Mouse (Mus musculus) limb, embryonic 15.5 days (tissue): ENCODE measurements around the gene Olig2. TPM values are rescaled to one million over a fixed set of nuclear protein-coding genes. Genes with fewer than 3 reads are reported as not detected.
"Not testable (repeated sequence)": the region's sequence is repeated elsewhere in the genome, so short reads cannot be mapped to it uniquely, and the experiment has no call there.

ENCODE experiments used
- ATAC-seq: fragments of 200-750 bp; cut with Nextera tagmentation; 2 replicates; pipeline ENCODE4 v1.8.0; 2017; ENCODE audit warnings: low read depth, moderate TSS enrichment; ENCODE audit not compliant: insufficient number of reproducible peaks, low FRiP score, low TSS enrichment
- H3K27ac ChIP-seq: fragments of 300-500 bp; sonication (generic); 2 replicates; pipeline ENCODE4 v1.5.1; 2015; ENCODE audit warnings: moderate library complexity, mild to moderate bottlenecking, inconsistent platforms
- H3K27me3 ChIP-seq: fragments of 300-500 bp; sonication (generic); 2 replicates; pipeline ENCODE4 v1.6.1; 2015; ENCODE audit warnings: inconsistent platforms
- H3K36me3 ChIP-seq: fragments of 300-500 bp; sonication (generic); 2 replicates; pipeline ENCODE4 v1.6.1; 2015; ENCODE audit warnings: inconsistent platforms
- H3K4me1 ChIP-seq: fragments of 300-500 bp; sonication (generic); 2 replicates; pipeline ENCODE4 v1.6.1; 2015; ENCODE audit warnings: inconsistent platforms
- H3K4me2 ChIP-seq: fragments of 300-500 bp; sonication (generic); 2 replicates; pipeline ENCODE4 v1.6.1; 2015; ENCODE audit warnings: mild to moderate bottlenecking, inconsistent platforms
- H3K4me3 ChIP-seq: fragments of 300-500 bp; sonication (generic); 2 replicates; pipeline ENCODE4 v1.5.1; 2015; ENCODE audit warnings: mild to moderate bottlenecking, inconsistent platforms
- H3K9ac ChIP-seq: fragments of 300-500 bp; sonication (generic); 2 replicates; pipeline ENCODE4 v1.6.1; 2015; ENCODE audit warnings: inconsistent platforms
- H3K9me3 ChIP-seq: fragments of 300-500 bp; sonication (generic); 2 replicates; pipeline ENCODE4 v1.6.1; 2016; ENCODE audit warnings: inconsistent platforms
- WGBS: fragments of 180-500 bp; shearing (Covaris S2); methylation state at CpG from one replicate; pipeline ENCODE4 v1.1.7; 2015; 5-methylcytosine and 5-hydroxymethylcytosine counted together
- polyA plus RNA-seq: library from polyadenylated mRNA; unstranded; fragments of >200 nt; fragmentation: Nextera tagmentation; extraction: Ambion mirVana; gene quantifications from 2 replicates; pipeline ENCODE4 v1.2.1, GENCODE M21; 2015

The Olig2 gene
- polyA plus RNA-seq, 1 experiment from 2014 or later = not detected

GRCm38 (mm10) chr16:91227760-91228043 lies 2.4 kb downstream of the Olig2 start:
- Histone ChIP-seq H3K4me3 (no peak overlapping the region), H3K27ac (no peak overlapping the region), H3K9me3 (no peaks in the 10 kb centered on the region), H3K27me3 (peaks cover 99% of the 10 kb centered on the region), H3K4me2 (no peak overlapping the region), H3K36me3 (no peaks in the 10 kb centered on the region), H3K4me1 (peaks cover 48% of the 10 kb centered on the region), H3K9ac (no peak overlapping the region)
- 2% methylated on average over 6 of the region's 6 CpGs for WGBS
- no peak for ATAC-seq

GRCm38 (mm10) chr16:91228238-91229071 lies 3.2 kb downstream of the Olig2 start:
- Histone ChIP-seq H3K27me3 (peaks cover 99% of the 10 kb centered on the region), H3K9me3 (no peaks in the 10 kb centered on the region), H3K36me3 (no peaks in the 10 kb centered on the region), H3K9ac (no peak overlapping the region), H3K4me3 (no peak overlapping the region), H3K27ac (no peak overlapping the region), H3K4me1 (peaks cover 42% of the 10 kb centered on the region), H3K4me2 (no peak overlapping the region)
- ATAC-seq = no peak
- WGBS = 2% methylated on average over 30 of the region's 30 CpGs

GRCm38 (mm10) chr16:91229072-91229348 lies 3.8 kb downstream of the Olig2 start:
- Histone ChIP-seq H3K4me2 (no peak overlapping the region), H3K4me1 (peaks cover 42% of the 10 kb centered on the region), H3K27ac (no peak overlapping the region), H3K9me3 (no peaks in the 10 kb centered on the region), H3K27me3 (peaks cover 99% of the 10 kb centered on the region), H3K4me3 (no peak overlapping the region), H3K36me3 (no peaks in the 10 kb centered on the region), H3K9ac (no peak overlapping the region)
- ATAC-seq = no peak
- 6% methylated on average over 10 of the region's 10 CpGs for WGBS

- 13% methylated on average over 8 of the region's 8 CpGs for WGBS
- H3K9ac ChIP-seq = no peak overlapping the region
- H3K4me1 ChIP-seq = peaks cover 41% of the 10 kb centered on the region
- H3K27me3 ChIP-seq = peaks cover 99% of the 10 kb centered on the region
- H3K27ac ChIP-seq = no peak overlapping the region
- H3K4me3 ChIP-seq = no peak overlapping the region
- no peaks in the 10 kb centered on the region for H3K36me3 ChIP-seq
- no peak for ATAC-seq
- H3K4me2 ChIP-seq = no peak overlapping the region
- H3K9me3 ChIP-seq = no peaks in the 10 kb centered on the region
Measured at GRCm38 (mm10) chr16:91229643-91230042, 4.4 kb downstream of the Olig2 start.

GRCm38 (mm10) chr16:91231781-91232469 lies 6.7 kb downstream of the Olig2 start:
- Histone ChIP-seq H3K27me3 (peaks cover 99% of the 10 kb centered on the region), H3K4me2 (no peak overlapping the region), H3K4me3 (no peak overlapping the region), H3K4me1 (peaks cover 18% of the 10 kb centered on the region), H3K9me3 (no peaks in the 10 kb centered on the region), H3K27ac (no peak overlapping the region), H3K9ac (no peak overlapping the region), H3K36me3 (no peaks in the 10 kb centered on the region)
- WGBS = 3% methylated on average over 26 of the region's 26 CpGs
- ATAC-seq = no peak

- 2% methylated on average over 25 of the region's 25 CpGs for WGBS
- no peak for ATAC-seq
- Histone ChIP-seq H3K4me2 (no peak overlapping the region), H3K36me3 (no peaks in the 10 kb centered on the region), H3K27ac (no peak overlapping the region), H3K4me1 (peaks cover 14% of the 10 kb centered on the region), H3K27me3 (peaks cover 99% of the 10 kb centered on the region), H3K9me3 (no peaks in the 10 kb centered on the region), H3K9ac (no peak overlapping the region), H3K4me3 (no peak overlapping the region)
Measured at GRCm38 (mm10) chr16:91232470-91233240, 7.4 kb downstream of the Olig2 start.

- no peak for ATAC-seq
- Histone ChIP-seq H3K9me3 (no peaks in the 10 kb centered on the region), H3K27ac (no peak overlapping the region), H3K4me1 (peaks cover 12% of the 10 kb centered on the region), H3K36me3 (no peaks in the 10 kb centered on the region), H3K4me2 (no peak overlapping the region), H3K4me3 (no peak overlapping the region), H3K27me3 (peaks cover 99% of the 10 kb centered on the region), H3K9ac (no peak overlapping the region)
- WGBS = 19% methylated on average over 11 of the region's 11 CpGs
Measured at GRCm38 (mm10) chr16:91233241-91233944, 8.1 kb downstream of the Olig2 start.

GRCm38 (mm10) chr16:91239024-91239423 lies 13.8 kb downstream of the Olig2 start:
- no peak overlapping the region for H3K9ac ChIP-seq
- H3K27ac ChIP-seq = no peak overlapping the region
- no peaks in the 10 kb centered on the region for H3K4me1 ChIP-seq
- H3K36me3 ChIP-seq = no peaks in the 10 kb centered on the region
- no peaks in the 10 kb centered on the region for H3K9me3 ChIP-seq
- no peak for ATAC-seq
- H3K4me2 ChIP-seq = no peak overlapping the region
- 61% methylated on average over 4 of the region's 4 CpGs for WGBS
- no peak overlapping the region for H3K4me3 ChIP-seq
- H3K27me3 ChIP-seq = peaks cover 81% of the 10 kb centered on the region

GRCm38 (mm10) chr16:91246292-91246691 lies 21.0 kb downstream of the Olig2 start:
- Histone ChIP-seq H3K36me3 (no peaks in the 10 kb centered on the region), H3K4me1 (no peaks in the 10 kb centered on the region), H3K27me3 (peaks cover 36% of the 10 kb centered on the region), H3K4me2 (no peak overlapping the region), H3K9me3 (no peaks in the 10 kb centered on the region), H3K9ac (no peak overlapping the region), H3K4me3 (no peak overlapping the region), H3K27ac (no peak overlapping the region)
- no peak for ATAC-seq
- WGBS = 50% methylated on average over 9 of the region's 9 CpGs

- not testable (repeated sequence) for H3K27ac ChIP-seq, H3K9me3 ChIP-seq, ATAC-seq, H3K4me2 ChIP-seq, H3K4me3 ChIP-seq, H3K9ac ChIP-seq, H3K36me3 ChIP-seq, H3K4me1 ChIP-seq
- H3K27me3 ChIP-seq = peaks cover 42% of the 10 kb centered on the region
- WGBS = 11% methylated on average over 22 of the region's 28 CpGs
Measured at GRCm38 (mm10) chr16:91255419-91256164, 30.3 kb downstream of the Olig2 start.

- H3K4me3 ChIP-seq = no peak overlapping the region
- H3K27ac ChIP-seq = no peak overlapping the region
- no peaks in the 10 kb centered on the region for H3K9me3 ChIP-seq
- H3K36me3 ChIP-seq = no peaks in the 10 kb centered on the region
- WGBS = 56% methylated on average over 3 of the region's 3 CpGs
- peaks cover 58% of the 10 kb centered on the region for H3K27me3 ChIP-seq
- H3K9ac ChIP-seq = no peak overlapping the region
- H3K4me2 ChIP-seq = no peak overlapping the region
- 0 out of 2 replicates have a peak, but pooled peaks cover 2% of the 10 kb centered on the region for H3K4me1 ChIP-seq
- no peak for ATAC-seq
Measured at GRCm38 (mm10) chr16:91258956-91259355, 33.7 kb downstream of the Olig2 start.
